Mouse (Mus musculus) B cell, adult 2 months (primary cell): ENCODE results near the gene D930048N14Rik.
"Not testable (repeated sequence)": the region's sequence is repeated elsewhere in the genome, so short reads cannot be mapped to it uniquely, and the experiment has no call there.

Experiments used
- DNase-seq, 2 experiments: peaks; one replicate each; pipeline ENCODE4 v3.0.0; 2022

The D930048N14Rik gene

GRCm38 (mm10) chr11:51650691-51651515, at the start of gene D930048N14Rik, which contains the start of gene N4bp3:
TSS of gene D930048N14Rik (plus strand) at chr11:51650954.
TSS of gene N4bp3 (minus strand) at chr11:51650842.
- DNase-seq = peak; percentile 84 to 86

DNA sequence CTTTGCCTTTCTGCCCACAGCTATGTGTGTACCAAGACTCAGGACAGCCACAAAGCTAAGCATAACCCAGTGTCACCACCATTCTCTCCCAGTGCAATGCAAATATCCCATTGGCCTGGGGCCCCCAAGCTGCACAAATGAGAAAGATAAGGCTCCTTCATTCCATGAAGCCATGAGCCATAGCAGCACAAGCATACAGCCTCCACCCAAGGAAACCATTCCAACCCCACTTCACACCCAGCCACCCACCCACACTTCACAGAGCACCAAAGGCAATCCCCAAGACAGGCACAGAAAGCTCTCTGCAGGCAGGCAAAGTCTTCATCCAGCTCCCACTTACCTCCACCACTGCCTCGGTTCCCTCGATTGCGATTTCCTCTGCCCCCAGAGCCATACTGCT, 48.5 kb upstream of the D930048N14Rik start:
- no peak for DNase-seq

DNA sequence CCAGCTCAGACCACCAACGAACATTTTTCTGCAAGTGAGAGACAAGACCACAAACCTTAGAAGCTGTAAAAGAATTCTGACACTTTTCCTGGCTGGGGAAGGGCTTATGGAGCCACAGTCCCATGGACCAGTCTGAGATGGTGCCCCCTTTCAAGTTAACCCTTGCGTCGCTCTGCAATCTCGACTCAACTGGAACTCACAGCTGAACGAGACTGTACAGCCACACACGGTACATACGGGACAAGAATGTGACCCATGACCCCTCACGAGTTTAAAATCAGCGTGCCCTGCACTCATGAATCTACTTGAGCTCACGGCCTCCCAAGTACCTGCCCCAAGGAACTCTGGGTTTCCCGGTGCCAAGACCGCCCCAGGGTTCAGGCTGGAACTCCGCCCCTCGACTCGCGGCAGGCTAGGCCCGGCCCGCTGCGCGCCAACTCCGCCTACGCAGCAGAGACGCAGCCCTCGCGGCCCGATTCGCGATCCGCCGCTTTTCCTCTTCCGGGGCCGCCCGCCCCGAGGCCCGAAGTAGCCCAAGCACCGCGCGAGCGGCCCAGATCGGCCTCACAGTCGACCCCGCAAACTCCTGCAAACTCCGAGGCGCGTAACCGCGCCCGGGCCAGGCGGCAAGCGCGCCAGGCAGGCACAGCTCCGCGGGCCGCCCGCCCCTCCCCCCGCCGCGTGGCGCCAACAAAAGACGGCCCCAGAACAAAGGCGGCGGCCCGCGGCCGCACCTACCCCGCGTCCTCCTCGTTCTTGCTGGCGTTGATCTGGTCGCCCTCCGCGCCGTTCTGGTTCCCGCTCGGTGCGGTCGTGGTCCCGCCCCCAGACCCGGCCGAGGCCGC, 44.9 kb upstream of the D930048N14Rik start:
- peak; percentile 84 to 87 for DNase-seq

DNA sequence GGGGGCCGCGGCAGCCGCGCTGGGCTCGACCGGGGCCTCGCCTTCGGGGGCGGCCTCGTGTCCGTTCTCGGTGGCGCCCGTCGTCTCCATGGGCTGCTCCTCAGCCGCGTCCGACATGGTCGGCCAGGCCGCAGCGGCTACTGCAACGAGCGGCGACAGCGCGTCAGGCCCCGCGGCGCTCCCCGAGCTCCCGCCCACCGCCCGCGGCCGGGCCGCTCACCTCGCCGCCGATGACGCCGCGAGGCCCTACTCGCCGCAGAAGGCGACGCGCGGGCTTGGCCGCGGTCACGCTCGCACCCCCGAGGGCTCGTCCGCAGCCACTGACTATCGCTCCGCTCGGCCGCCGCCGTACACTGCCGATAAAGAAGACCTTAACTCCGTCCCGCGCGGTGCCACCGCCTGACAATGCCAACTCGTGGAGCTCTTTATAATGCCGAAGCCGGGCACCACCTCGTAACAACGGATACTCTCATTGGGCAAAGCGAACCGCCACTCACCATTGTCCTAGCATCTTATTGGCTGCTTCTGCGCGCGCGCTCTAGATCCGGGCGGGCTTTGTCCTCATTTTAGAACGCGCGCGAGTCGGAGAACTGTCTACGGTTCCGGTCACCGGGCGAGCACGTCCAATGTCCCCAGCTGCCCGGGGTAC, 44.2 kb upstream of the D930048N14Rik start, which contains the start of gene Hnrnpab:
TSS of gene Hnrnpab (minus strand) at position 401 of the 649 bp plus-strand sequence.
- DNase-seq = peak; percentile 96

GRCm38 (mm10) chr11:51607096-51607738, 43.5 kb upstream of the D930048N14Rik start:
- DNase-seq = no peak

GRCm38 (mm10) chr11:51609266-51609909, 41.4 kb upstream of the D930048N14Rik start:
- DNase-seq = no peak

- DNase-seq = not testable (repeated sequence)
These were observed 40.8 kb upstream of the D930048N14Rik start for GRCm38 (mm10) chr11:51609940-51610339.

DNA sequence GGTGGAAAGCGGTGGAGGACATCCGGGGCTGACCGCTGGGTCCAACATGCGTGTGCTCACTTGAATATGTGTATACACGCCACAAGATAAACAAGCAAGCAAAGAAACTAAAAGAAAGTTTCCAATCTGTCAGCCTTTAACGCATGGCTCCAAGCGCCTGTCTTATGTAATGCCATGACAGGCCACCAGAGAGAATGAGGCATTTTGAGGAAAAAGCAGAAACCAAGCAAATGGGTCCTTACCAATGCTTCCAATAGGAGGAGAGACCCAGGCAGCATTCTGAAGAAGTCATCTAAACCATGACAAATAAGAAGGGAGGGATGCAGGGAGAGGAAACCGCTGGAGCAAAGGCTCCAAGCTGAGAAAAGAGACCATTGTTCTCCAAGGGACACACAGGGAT, 36.5 kb upstream of the D930048N14Rik start:
- DNase-seq = no peak

DNA sequence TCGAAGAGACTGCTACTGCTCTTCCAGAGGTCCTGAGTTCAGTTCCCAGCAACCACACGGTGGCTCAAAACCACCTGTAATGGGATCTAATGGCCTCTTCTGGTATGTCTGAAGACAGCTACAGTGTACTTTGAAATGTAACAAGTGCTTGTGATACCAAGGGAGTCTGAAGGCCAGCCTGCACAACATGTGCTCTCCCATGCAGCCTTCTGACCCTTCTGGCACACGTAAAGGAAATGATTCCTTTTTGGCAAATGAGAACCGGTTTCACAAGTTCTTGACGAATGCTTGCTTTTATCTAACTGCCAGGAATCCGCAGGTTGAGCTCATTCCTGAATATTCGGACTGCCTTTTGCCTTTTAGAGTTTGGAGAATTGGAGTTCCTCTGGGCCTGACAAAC, 35.6 kb upstream of the D930048N14Rik start:
- no peak for DNase-seq

DNA sequence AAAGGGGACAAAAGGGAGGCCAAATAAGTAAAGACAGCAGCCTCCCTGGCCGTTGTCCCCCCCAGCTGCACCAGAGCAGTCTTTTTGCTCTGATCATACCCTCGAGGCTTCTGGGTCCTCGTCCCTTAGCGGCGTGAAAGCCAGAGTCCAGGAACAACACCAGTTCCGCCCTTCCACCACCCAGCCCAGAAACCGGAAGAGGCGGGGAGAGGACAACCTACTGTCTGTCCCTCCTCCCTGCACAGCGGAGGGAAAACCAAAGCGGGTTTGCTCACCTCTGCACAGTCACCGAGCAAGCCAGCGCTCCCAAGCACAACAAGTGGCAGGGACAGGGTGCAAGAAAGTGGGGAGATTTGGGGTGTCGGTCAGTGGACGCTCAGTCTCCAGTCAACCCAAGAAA, 35.2 kb upstream of the D930048N14Rik start:
- peak; percentile 65 to 66 for DNase-seq

DNA sequence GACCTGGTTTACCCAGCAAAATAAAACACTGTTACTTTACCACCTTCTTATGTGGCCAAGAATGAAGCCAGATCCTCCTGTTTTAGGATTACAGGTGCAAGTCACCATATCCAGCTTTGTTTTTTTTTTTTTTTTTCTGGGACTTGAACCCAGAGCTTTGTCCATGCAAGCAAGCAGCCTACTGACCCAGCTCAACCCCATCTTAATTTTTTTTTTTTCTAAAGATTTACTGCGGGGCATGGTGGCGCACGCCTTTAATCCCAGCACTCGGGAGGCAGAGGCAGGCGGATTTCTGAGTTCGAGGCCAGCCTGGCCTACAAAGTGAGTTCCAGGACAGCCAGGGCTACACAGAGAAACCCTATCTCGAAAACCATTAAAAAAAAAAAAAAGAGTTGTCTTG, 34.6 kb upstream of the D930048N14Rik start:
- not testable (repeated sequence) for DNase-seq

DNA sequence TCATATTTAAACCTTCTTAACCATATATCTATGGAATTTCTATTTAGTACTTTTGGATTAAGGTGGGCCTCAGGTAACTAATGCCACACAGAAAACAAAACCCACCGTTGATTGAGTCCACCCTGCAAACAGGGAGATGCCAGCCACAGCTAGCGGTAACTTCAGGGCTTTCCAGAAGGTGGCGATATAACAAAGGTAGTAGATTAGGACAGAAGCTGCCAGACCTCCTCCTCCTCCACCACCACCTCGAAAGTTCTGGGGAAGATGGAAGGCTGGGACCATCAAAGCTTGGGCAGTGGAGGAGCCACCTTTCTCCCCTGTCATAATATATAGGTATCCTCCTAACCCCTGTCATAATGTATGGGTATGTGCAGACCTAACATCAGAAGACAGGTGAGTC, 33.1 kb upstream of the D930048N14Rik start:
- DNase-seq = peak; percentile 80 to 83

- DNase-seq = no peak
These were observed 31.8 kb upstream of the D930048N14Rik start for GRCm38 (mm10) chr11:51618894-51619408.

DNA sequence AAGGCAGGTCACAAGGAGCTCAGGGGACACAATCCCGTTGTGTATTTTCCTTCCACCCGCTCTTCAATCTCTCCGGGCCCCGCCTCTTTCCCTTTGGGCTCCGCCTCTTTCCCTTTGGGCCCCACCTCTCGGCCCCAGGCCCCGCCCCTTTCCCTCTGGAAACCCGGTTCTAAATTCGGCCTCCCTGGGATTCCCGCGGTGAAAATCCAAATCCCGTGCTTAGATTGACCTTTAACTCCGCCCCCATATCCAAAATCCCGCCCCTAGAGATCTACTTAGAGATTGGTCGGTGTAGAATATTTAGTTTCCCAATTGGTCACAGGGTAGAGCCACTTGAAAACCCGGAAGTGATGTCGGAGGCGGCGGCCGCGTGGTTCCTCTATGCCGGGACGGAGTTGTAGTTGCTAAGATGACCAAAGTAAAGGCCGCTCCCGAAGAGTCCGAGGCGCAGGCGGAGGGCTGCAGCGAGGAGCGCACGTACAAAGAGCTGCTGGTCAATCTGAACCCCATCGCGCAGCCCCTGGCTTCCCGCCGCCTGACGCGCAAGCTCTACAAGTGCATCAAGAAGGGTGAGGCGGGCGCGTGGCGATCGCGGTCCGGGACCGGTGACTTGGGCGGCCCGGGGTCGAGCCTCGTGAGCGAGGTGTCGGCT, 31.2 kb upstream of the D930048N14Rik start, which contains the start of gene Nhp2:
TSS of gene Nhp2 (plus strand) at position 327 of the 652 bp plus-strand sequence.
- DNase-seq = peak; percentile 92 to 93

DNA sequence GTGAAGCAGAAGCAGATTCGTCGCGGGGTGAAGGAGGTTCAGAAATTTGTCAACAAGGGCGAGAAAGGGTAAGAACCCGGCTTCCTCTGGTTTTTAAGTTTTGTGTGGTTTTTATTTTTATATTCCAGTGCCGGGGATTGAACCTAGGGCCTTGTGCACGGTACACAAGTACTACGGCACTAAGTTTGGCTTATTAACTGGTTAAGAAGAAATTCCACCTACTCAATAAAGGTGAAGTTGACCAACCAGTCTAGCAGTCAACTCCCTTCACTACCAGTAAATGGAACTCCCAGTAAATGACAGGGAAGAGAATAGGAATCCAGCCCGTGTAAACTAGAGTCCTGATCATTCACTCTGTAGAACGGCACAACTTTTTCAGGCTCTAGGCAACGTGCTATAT, 30.7 kb upstream of the D930048N14Rik start:
- no peak for DNase-seq

DNA sequence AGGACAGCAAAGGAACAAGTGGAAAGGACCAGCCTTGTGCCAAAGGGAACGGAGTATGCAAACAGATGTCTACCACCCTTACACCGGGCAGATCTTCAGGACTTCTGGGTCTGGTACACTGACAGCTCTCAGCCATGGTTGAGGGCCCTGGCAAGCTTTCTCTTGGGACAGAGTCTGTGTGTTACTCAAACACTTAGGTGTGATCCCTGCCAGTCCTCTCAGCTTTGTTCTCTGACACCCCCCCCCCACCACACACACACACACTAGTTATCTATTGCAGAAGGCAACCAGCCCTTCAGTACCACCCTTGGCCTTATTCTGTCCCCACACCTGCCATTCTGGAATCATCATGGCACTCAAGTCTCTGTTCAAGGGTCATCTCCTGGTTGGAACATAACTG, 29.0 kb upstream of the D930048N14Rik start:
- no peak for DNase-seq

DNA sequence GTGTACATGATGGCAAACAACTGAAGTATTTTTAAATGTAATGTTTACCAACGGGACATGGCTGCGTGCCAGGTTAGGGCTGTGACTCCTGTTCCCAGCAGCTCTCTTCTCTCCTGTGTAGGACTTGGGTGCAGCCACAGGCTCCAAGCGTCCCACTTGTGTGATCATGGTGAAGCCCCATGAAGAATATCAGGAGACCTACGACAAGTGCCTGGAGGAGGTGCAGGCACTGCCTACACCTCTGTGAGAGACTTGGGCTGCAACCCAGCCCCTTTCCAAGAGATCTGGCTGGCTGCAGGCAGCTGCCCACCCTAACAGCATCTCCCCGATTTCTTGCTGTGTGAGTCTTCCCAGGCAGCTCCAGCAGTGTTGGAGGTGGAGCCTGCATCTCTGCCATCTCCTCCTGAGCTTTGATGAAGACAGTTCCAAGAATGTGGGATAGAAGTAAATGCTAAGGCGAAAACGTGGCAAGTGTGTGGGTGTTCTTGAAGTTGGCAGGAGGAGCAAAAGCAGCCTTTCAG, 27.7 kb upstream of the D930048N14Rik start:
- DNase-seq = no peak

DNA sequence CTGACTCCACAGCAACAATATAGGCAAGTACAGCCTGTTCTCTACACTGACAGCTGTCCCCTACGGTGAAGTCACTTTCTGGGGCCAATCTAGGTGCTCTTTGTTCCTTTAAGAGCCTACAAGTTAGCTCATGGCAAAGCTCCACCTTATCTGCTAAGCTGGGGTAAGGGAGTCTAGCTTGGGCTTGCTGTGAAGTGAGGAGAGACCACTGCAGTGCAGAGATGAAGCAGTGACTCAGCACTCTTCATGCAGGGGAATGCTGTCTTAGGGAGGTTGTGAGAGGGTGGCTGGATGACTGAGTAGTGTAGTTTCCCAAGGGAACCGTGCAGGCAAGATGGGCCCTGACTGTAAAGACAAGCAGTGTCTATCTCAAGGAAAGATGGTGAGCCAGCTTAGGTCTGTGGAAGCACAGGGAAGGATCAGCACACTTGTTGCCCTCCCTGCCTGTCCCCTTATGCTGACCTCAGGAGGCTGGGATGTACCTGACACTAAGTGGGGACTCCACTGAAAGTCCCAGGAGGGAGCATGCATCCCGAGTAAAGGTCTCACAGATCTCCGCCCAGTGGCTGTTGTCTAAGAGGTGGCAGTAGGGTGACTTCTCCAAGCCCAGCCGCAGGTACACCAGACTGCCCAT, 25.4 kb upstream of the D930048N14Rik start:
- no peak for DNase-seq

GRCm38 (mm10) chr11:51627425-51627824, 23.3 kb upstream of the D930048N14Rik start:
- DNase-seq = no peak

DNA sequence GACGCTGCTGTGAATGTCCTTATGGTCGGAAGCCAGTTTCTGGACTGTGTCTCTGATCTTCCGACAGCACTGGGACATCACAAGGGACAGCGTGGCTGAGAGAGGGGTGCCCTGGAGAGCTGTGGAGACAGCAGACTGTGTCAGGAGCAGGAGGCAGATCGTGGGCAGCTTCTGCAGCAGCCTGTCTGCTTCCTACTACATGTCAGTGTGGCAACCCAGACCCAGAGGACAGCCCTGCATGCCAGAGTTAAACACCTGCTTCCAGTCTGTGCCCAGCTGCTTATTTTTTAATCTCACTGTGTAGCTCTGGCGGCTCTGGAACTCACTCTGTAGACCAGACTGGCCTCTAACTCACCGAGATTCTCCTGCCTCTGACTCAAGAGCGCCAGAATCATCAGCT, 22.8 kb upstream of the D930048N14Rik start:
- no peak for DNase-seq
